Mouse (Mus musculus) heart, postnatal 0 days (tissue): Measurements from ENCODE around the gene Galnt6.

Experiments used
- CTCF ChIP-seq: IDR thresholded peaks from 2 replicates; pipeline ENCODE4 v1.5.1; 2016; ENCODE audit warnings: antibody characterized with exemption, control low read depth, low read depth
- EP300 ChIP-seq: IDR thresholded peaks from 2 replicates; pipeline ENCODE4 v1.6.1; 2016; ENCODE audit warnings: antibody characterized with exemption, low read depth

GRCm38 (mm10) chr15:100686989-100687388 lies 42.2 kb downstream of the Galnt6 start:
- no peak for TF ChIP-seq CTCF
- TF ChIP-seq EP300, result no peak
